Mouse (Mus musculus) heart, postnatal 25 days (tissue): Measurements from ENCODE around the gene Herc6. TPM values are rescaled to one million over a fixed set of nuclear protein-coding genes. Genes with fewer than 3 reads are reported as not detected.

Experiments
- DNase-seq: peaks from one replicate; pipeline ENCODE4 v3.0.0; 2022; ENCODE audit warnings: low spot score
- intact Hi-C: fragments of 180-260 bp; cut with DNase I; formaldehyde crosslinking; loops from one replicate; pipeline ENCODE4 v1.15.1; 2025
- total RNA-seq, 2 experiments: library from RNA; stranded (reverse); gene quantifications; 2 replicates each; pipeline ENCODE4 v1.2.3; 2021

The Herc6 gene
- total RNA-seq, 2 experiments from 2014 or later, result 2.2 to 2.5 TPM

DNA sequence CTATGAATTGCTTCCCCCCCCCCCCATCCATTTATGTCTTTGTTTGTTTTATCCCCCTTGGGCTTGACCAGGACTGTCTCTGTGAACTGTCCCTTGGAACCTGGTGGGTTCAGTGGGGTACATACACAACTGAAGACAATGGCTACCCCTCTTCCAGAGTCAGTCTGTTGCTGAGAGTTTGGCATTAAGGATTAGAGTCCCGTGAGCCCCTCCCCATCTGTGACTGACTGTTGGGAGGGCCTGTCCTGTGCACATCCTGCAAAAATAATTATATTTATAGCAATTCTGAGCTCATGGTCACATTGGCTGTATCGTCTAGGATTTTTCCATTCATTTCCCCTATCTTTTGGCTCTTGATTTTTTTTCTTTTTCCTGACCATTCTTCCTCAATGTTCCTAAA lies 122.9 kb downstream of the Herc6 start:
- intact Hi-C loops, result loop anchor here (1.0 to 5.0 kb wide), 2 partner anchors 11 to 166 kb away; partner anchors contain the start of genes Ppm1k and Pyurf
- no peak for DNase-seq

DNA sequence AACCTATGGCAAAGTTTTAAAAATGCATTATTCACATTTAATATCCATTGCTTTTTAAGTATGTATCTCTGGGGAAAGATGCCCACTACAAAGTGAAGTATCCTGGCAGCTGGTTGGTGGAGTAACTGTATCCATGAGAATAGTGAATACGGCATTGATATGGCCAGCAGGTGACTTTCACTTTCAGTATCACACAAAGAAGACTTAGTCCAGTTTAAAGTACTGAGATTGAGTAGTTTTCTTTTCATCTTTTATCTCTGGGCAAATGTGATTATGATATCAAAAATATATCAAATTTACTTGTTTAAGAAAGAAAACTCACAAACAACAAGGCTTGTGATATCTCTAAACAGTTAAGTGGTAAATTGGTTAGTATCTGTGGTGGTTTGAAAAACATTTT lies 125.9 kb downstream of the Herc6 start:
- intact Hi-C loops, result no loop called here
- no peak for DNase-seq

DNA sequence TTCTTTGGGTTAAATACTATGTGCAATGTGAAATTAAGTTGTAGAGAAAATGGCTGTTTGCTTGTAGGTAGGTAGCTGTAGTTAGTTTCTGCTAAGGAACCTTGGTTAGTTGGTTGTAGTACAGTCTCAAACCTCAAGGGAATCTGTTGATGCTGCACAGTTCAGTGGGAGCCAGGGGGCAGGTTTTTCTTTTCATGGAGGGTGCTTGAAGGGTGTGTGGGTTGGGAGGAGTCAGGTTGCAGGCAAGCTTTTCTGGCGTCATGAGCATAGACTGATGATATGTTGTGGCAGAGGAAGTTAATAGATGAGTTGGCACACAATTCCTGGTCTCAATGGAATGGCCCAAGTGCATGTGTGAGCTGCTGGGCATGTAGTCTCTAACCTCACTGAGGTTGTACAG lies 130.9 kb downstream of the Herc6 start:
- intact Hi-C loops, result no loop called here
- DNase-seq, result no peak

Other genes with a start within 250 kb of the Herc6 start
- gene Vmn1r17, start 217.3 kb upstream of the Herc6 start, total RNA-seq, result not detected
- not detected for gene Vmn1r18, start 185.2 kb upstream of the Herc6 start, total RNA-seq
- gene Vmn1r19, start 177.2 kb upstream of the Herc6 start, total RNA-seq, result not detected
- not detected for gene Vmn1r20, start 152.1 kb upstream of the Herc6 start, total RNA-seq
- gene Ppm1k, start 45.5 kb upstream of the Herc6 start, total RNA-seq, result 10 to 100 TPM; 69.6 to 79.6 TPM
- gene Pyurf, start 111.1 kb downstream of the Herc6 start, total RNA-seq, result 10 to 100 TPM; 24.0 to 25.3 TPM
- 10 to 100 TPM; 11.8 to 13.9 TPM for gene Lancl2, start 121.5 kb downstream of the Herc6 start, total RNA-seq
- 10 to 100 TPM; 21.5 to 21.8 TPM for gene Vopp1, start 244.2 kb downstream of the Herc6 start, total RNA-seq